Mouse (Mus musculus): ENCODE data around the gene Mdh1b. TPM values are rescaled to one million over a fixed set of nuclear protein-coding genes. Genes with fewer than 3 reads are reported as not detected.
A peak's percentile ranks its signal among the peaks of the same experiment; 100 is the strongest.

Mdh1b gene
- 0.35 and 0.45 TPM in 2 replicates for polyA plus RNA-seq (2014; fragmentation: Nextera tagmentation; extraction: Ambion mirVana)

- peaks cover 5% of the 10 kb centered on the region for H3K4me1 ChIP-seq (ENCODE audit: control insufficient read depth, insufficient read depth, low read length)
- ATAC-seq (ENCODE audit: low read depth) = peak; percentile 96
- H3K9me3 ChIP-seq (ENCODE audit: control insufficient read depth, low read length) = no peaks in the 10 kb centered on the region
- peak within 1 kb of the TSS; percentile 66 for H3K4me2 ChIP-seq (ENCODE audit: low read depth, low read length)
- no peaks in the 10 kb centered on the region for H3K27me3 ChIP-seq (ENCODE audit: control insufficient read depth, insufficient read depth, low read length)
- H3K36me3 ChIP-seq (ENCODE audit: control insufficient read depth, insufficient read depth, low read length) = no peaks in the 10 kb centered on the region
- H3K27ac ChIP-seq (ENCODE audit: low read depth, low read length) = no peak within 1 kb of the TSS
- peak within 1 kb of the TSS; percentile 68 for H3K4me3 ChIP-seq (ENCODE audit: low read depth, low read length)
- under 1% methylated on average over 31 of the region's 31 CpGs for WGBS
- H3K9ac ChIP-seq (replicated peaks; ENCODE audit: low read depth, low read length) = peak within 1 kb of the TSS; percentile 59
Observed at GRCm38 (mm10) chr1:63730240-63730771, at the start of gene Mdh1b, which contains the start of gene Fastkd2. TSS of gene Mdh1b (minus strand) at chr1:63730318. TSS of gene Fastkd2 (plus strand) at chr1:63730614.

GRCm38 (mm10) chr1:63776902-63777630 is 46.9 kb upstream of the Mdh1b start:
- Histone ChIP-seq H3K36me3 (ENCODE audit: control insufficient read depth, insufficient read depth, low read length) (no peaks in the 10 kb centered on the region), H3K4me3 (ENCODE audit: low read depth, low read length) (no peak overlapping the region), H3K9me3 (ENCODE audit: control insufficient read depth, low read length) (no peaks in the 10 kb centered on the region), H3K27me3 (ENCODE audit: control insufficient read depth, insufficient read depth, low read length) (no peaks in the 10 kb centered on the region), H3K9ac (replicated peaks; ENCODE audit: low read depth, low read length) (no peak overlapping the region), H3K4me1 (ENCODE audit: control insufficient read depth, insufficient read depth, low read length) (no peaks in the 10 kb centered on the region), H3K27ac (ENCODE audit: low read depth, low read length) (no peak overlapping the region), H3K4me2 (ENCODE audit: low read depth, low read length) (no peak overlapping the region)
- 63% methylated on average over 4 of the region's 4 CpGs for WGBS
- ATAC-seq (ENCODE audit: low read depth) = no peak

GRCm38 (mm10) chr1:63776396-63776795 is 46.3 kb upstream of the Mdh1b start:
- H3K9ac ChIP-seq (replicated peaks; ENCODE audit: low read depth, low read length) = no peak overlapping the region
- H3K4me1 ChIP-seq (ENCODE audit: control insufficient read depth, insufficient read depth, low read length) = no peaks in the 10 kb centered on the region
- ATAC-seq (ENCODE audit: low read depth) = no peak
- no peaks in the 10 kb centered on the region for H3K9me3 ChIP-seq (ENCODE audit: control insufficient read depth, low read length)
- 78% methylated on average over 1 of the region's 1 CpGs for WGBS
- H3K4me2 ChIP-seq (ENCODE audit: low read depth, low read length) = no peak overlapping the region
- H3K27ac ChIP-seq (ENCODE audit: low read depth, low read length) = no peak overlapping the region
- H3K4me3 ChIP-seq (ENCODE audit: low read depth, low read length) = no peak overlapping the region
- no peaks in the 10 kb centered on the region for H3K36me3 ChIP-seq (ENCODE audit: control insufficient read depth, insufficient read depth, low read length)
- no peaks in the 10 kb centered on the region for H3K27me3 ChIP-seq (ENCODE audit: control insufficient read depth, insufficient read depth, low read length)

- Histone ChIP-seq H3K27ac (ENCODE audit: low read depth, low read length) (no peak overlapping the region), H3K27me3 (ENCODE audit: control insufficient read depth, insufficient read depth, low read length) (no peaks in the 10 kb centered on the region), H3K36me3 (ENCODE audit: control insufficient read depth, insufficient read depth, low read length) (no peaks in the 10 kb centered on the region), H3K9ac (replicated peaks; ENCODE audit: low read depth, low read length) (no peak overlapping the region), H3K9me3 (ENCODE audit: control insufficient read depth, low read length) (no peaks in the 10 kb centered on the region), H3K4me1 (ENCODE audit: control insufficient read depth, insufficient read depth, low read length) (peaks cover under 1% of the 10 kb centered on the region; the same call in 1 of the 2 replicates), H3K4me3 (ENCODE audit: low read depth, low read length) (no peak overlapping the region), H3K4me2 (ENCODE audit: low read depth, low read length) (no peak overlapping the region)
- 62% methylated on average over 7 of the region's 7 CpGs for WGBS
- peak; percentile 46; the same call in 1 of the 2 replicates for ATAC-seq (ENCODE audit: low read depth)
Observed at GRCm38 (mm10) chr1:63770309-63770708, 40.2 kb upstream of the Mdh1b start.

- no peak within 1 kb of the TSS for H3K9ac ChIP-seq (replicated peaks; ENCODE audit: low read depth, low read length)
- no peak within 1 kb of the TSS for H3K4me2 ChIP-seq (ENCODE audit: low read depth, low read length)
- H3K36me3 ChIP-seq (ENCODE audit: control insufficient read depth, insufficient read depth, low read length) = no peaks in the 10 kb centered on the region
- H3K9me3 ChIP-seq (ENCODE audit: control insufficient read depth, low read length) = no peaks in the 10 kb centered on the region
- H3K27ac ChIP-seq (ENCODE audit: low read depth, low read length) = no peak within 1 kb of the TSS
- ATAC-seq (ENCODE audit: low read depth) = no peak
- no peak within 1 kb of the TSS for H3K4me3 ChIP-seq (ENCODE audit: low read depth, low read length)
- peaks cover 6% of the 10 kb centered on the region; the same call in 1 of the 2 replicates for H3K4me1 ChIP-seq (ENCODE audit: control insufficient read depth, insufficient read depth, low read length)
- 58% methylated on average over 5 of the region's 5 CpGs for WGBS
- H3K27me3 ChIP-seq (ENCODE audit: control insufficient read depth, insufficient read depth, low read length) = no peaks in the 10 kb centered on the region
Observed at GRCm38 (mm10) chr1:63769167-63769566, 39.0 kb upstream of the Mdh1b start, which contains the start of gene 4933402D24Rik. TSS of gene 4933402D24Rik (minus strand) at chr1:63769267.

- Histone ChIP-seq H3K4me3 (ENCODE audit: low read depth, low read length) (no peak overlapping the region), H3K27ac (ENCODE audit: low read depth, low read length) (no peak overlapping the region), H3K4me2 (ENCODE audit: low read depth, low read length) (no peak overlapping the region), H3K27me3 (ENCODE audit: control insufficient read depth, insufficient read depth, low read length) (no peaks in the 10 kb centered on the region), H3K36me3 (ENCODE audit: control insufficient read depth, insufficient read depth, low read length) (no peaks in the 10 kb centered on the region), H3K9ac (replicated peaks; ENCODE audit: low read depth, low read length) (no peak overlapping the region), H3K9me3 (ENCODE audit: control insufficient read depth, low read length) (no peaks in the 10 kb centered on the region), H3K4me1 (ENCODE audit: control insufficient read depth, insufficient read depth, low read length) (peaks cover 13% of the 10 kb centered on the region; the same call in 1 of the 2 replicates)
- no peak for ATAC-seq (ENCODE audit: low read depth)
- WGBS = 69% methylated on average over 8 of the region's 8 CpGs
Observed at GRCm38 (mm10) chr1:63768112-63768511, 38.0 kb upstream of the Mdh1b start.

- no peak overlapping the region for H3K4me2 ChIP-seq (ENCODE audit: low read depth, low read length)
- no peak for ATAC-seq (ENCODE audit: low read depth)
- H3K9me3 ChIP-seq (ENCODE audit: control insufficient read depth, low read length) = no peaks in the 10 kb centered on the region
- H3K27me3 ChIP-seq (ENCODE audit: control insufficient read depth, insufficient read depth, low read length) = no peaks in the 10 kb centered on the region
- no peak overlapping the region for H3K9ac ChIP-seq (replicated peaks; ENCODE audit: low read depth, low read length)
- H3K36me3 ChIP-seq (ENCODE audit: control insufficient read depth, insufficient read depth, low read length) = no peaks in the 10 kb centered on the region
- no peak overlapping the region for H3K4me3 ChIP-seq (ENCODE audit: low read depth, low read length)
- 40% methylated on average over 7 of the region's 7 CpGs for WGBS
- H3K27ac ChIP-seq (ENCODE audit: low read depth, low read length) = no peak overlapping the region
- H3K4me1 ChIP-seq (ENCODE audit: control insufficient read depth, insufficient read depth, low read length) = peaks cover 13% of the 10 kb centered on the region; the same call in 1 of the 2 replicates
Observed at GRCm38 (mm10) chr1:63764395-63764794, 34.3 kb upstream of the Mdh1b start.

GRCm38 (mm10) chr1:63763881-63764386 is 33.8 kb upstream of the Mdh1b start:
- Histone ChIP-seq H3K4me1 (ENCODE audit: control insufficient read depth, insufficient read depth, low read length) (peaks cover 13% of the 10 kb centered on the region; the same call in 1 of the 2 replicates), H3K9ac (replicated peaks; ENCODE audit: low read depth, low read length) (no peak overlapping the region), H3K4me2 (ENCODE audit: low read depth, low read length) (no peak overlapping the region), H3K27ac (ENCODE audit: low read depth, low read length) (peak overlapping the region; percentile 49; the same call in 1 of the 2 replicates), H3K9me3 (ENCODE audit: control insufficient read depth, low read length) (no peaks in the 10 kb centered on the region), H3K4me3 (ENCODE audit: low read depth, low read length) (no peak overlapping the region), H3K27me3 (ENCODE audit: control insufficient read depth, insufficient read depth, low read length) (no peaks in the 10 kb centered on the region), H3K36me3 (ENCODE audit: control insufficient read depth, insufficient read depth, low read length) (no peaks in the 10 kb centered on the region)
- WGBS = 16% methylated on average over 7 of the region's 7 CpGs
- ATAC-seq (ENCODE audit: low read depth) = peak; percentile 54

GRCm38 (mm10) chr1:63763212-63763694 is 33.1 kb upstream of the Mdh1b start:
- peak overlapping the region; percentile 49; the same call in 1 of the 2 replicates for H3K27ac ChIP-seq (ENCODE audit: low read depth, low read length)
- peak; percentile 77; the same call in 1 of the 2 replicates for ATAC-seq (ENCODE audit: low read depth)
- H3K9ac ChIP-seq (replicated peaks; ENCODE audit: low read depth, low read length) = no peak overlapping the region
- H3K4me1 ChIP-seq (ENCODE audit: control insufficient read depth, insufficient read depth, low read length) = peaks cover 13% of the 10 kb centered on the region; the same call in 1 of the 2 replicates
- no peaks in the 10 kb centered on the region for H3K27me3 ChIP-seq (ENCODE audit: control insufficient read depth, insufficient read depth, low read length)
- H3K4me3 ChIP-seq (ENCODE audit: low read depth, low read length) = no peak overlapping the region
- no peaks in the 10 kb centered on the region for H3K9me3 ChIP-seq (ENCODE audit: control insufficient read depth, low read length)
- H3K36me3 ChIP-seq (ENCODE audit: control insufficient read depth, insufficient read depth, low read length) = no peaks in the 10 kb centered on the region
- H3K4me2 ChIP-seq (ENCODE audit: low read depth, low read length) = no peak overlapping the region
- 2% methylated on average over 3 of the region's 3 CpGs for WGBS
